Mouse (Mus musculus) kidney, adult 2 months (tissue): ENCODE measurements around the gene Tcea2.

Source experiments
- CTCF ChIP-seq: fragments of 200-500 bp; conservative IDR thresholded peaks from 2 replicates; pipeline ENCODE4 v1.5.1; 2011; ENCODE audit warnings: low read depth, mild to moderate bottlenecking, control low read depth, low read length, moderate library complexity, mixed read lengths; ENCODE audit not compliant: insufficient read depth, insufficient read length
- POLR2A ChIP-seq: fragments of 200-500 bp; IDR thresholded peaks from one replicate; pipeline ENCODE4 v1.6.1; 2011; ENCODE audit warnings: low read depth, low read length, control low read depth

GRCm38 (mm10) chr2:181677755-181678098, 2.4 kb upstream of the Tcea2 start:
- TF ChIP-seq POLR2A (no peak), CTCF (no peak)
